Mouse (Mus musculus) lung, embryonic 14.5 days (tissue): Measurements from ENCODE around the gene Synpr. TPM values are rescaled to one million over a fixed set of nuclear protein-coding genes. Genes with fewer than 3 reads are reported as not detected.

ENCODE experiments used
- ATAC-seq: fragments of 200-750 bp; cut with Nextera tagmentation; 2 replicates; pipeline ENCODE4 v1.8.0; 2017; ENCODE audit warnings: mild to moderate bottlenecking, moderate TSS enrichment, moderate library complexity; ENCODE audit not compliant: insufficient read depth
- DNase-seq: peaks from one replicate; pipeline ENCODE4 v3.0.0-alpha.2; 2015
- H3K27ac ChIP-seq: fragments of 300-500 bp; sonication (generic); 2 replicates; pipeline ENCODE4 v1.5.1; 2014; ENCODE audit warnings: low read depth, mild to moderate bottlenecking, moderate library complexity
- H3K27me3 ChIP-seq: fragments of 300-500 bp; sonication (generic); 2 replicates; pipeline ENCODE4 v1.6.1; 2014; ENCODE audit warnings: low read length, control low read depth; ENCODE audit not compliant: insufficient read depth
- H3K36me3 ChIP-seq: fragments of 300-500 bp; sonication (generic); 2 replicates; pipeline ENCODE4 v1.6.1; 2014; ENCODE audit warnings: control low read depth; ENCODE audit not compliant: insufficient read depth
- H3K4me1 ChIP-seq: fragments of 300-500 bp; sonication (generic); 2 replicates; pipeline ENCODE4 v1.6.1; 2014; ENCODE audit warnings: antibody characterized with exemption, control low read depth; ENCODE audit not compliant: insufficient read depth
- H3K4me2 ChIP-seq: fragments of 300-500 bp; sonication (generic); 2 replicates; pipeline ENCODE4 v1.6.1; 2014; ENCODE audit warnings: mild to moderate bottlenecking
- H3K4me3 ChIP-seq: fragments of 300-500 bp; sonication (generic); 2 replicates; pipeline ENCODE4 v1.5.1; 2014; ENCODE audit warnings: low read depth, low read length
- H3K9ac ChIP-seq: fragments of 300-500 bp; sonication (generic); 2 replicates; pipeline ENCODE4 v1.6.1; 2014
- H3K9me3 ChIP-seq: fragments of 300-500 bp; sonication (generic); 2 replicates; pipeline ENCODE4 v1.6.1; 2016; ENCODE audit warnings: low read depth, low read length, control low read depth
- CTCF ChIP-seq: IDR thresholded peaks from 2 replicates; pipeline ENCODE4 v1.5.1; 2016; ENCODE audit warnings: antibody characterized with exemption, low read depth
- WGBS: fragments of 180-500 bp; shearing (Covaris S2); extraction: QIAGEN DNeasy Blood & Tissue Kit; methylation state at CpG from one replicate; pipeline ENCODE4 v1.1.7; 2014; 5-methylcytosine and 5-hydroxymethylcytosine counted together
- polyA plus RNA-seq: library from polyadenylated mRNA; unstranded; fragments of >200 nt; fragmentation: Nextera tagmentation; extraction: Ambion mirVana; gene quantifications from 2 replicates; pipeline ENCODE4 v1.2.1, GENCODE M21; 2014

The Synpr gene
- polyA plus RNA-seq, 1 experiment from 2014 or later: 2.8 TPM

DNA sequence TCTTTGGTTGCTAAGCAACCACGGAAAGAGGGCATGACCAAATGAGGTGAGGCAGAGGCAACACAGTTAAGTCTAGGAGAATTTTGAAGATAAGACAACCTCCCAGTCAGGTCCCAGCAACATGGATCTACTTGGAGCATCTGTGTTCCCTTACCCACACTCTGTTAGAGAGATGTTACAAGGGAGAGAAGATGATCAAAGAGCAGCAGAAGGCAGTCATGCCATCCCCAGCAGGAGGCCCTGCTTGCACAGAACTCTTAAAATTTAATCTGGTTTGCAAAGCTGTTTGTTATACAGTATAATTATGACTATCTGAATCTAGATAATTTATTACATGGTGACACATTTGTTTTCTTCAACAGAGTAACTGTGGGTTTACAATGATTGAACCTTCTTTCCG, 18.2 kb upstream of the Synpr start:
- no peak overlapping the region for H3K9ac ChIP-seq
- H3K27me3 ChIP-seq: no peaks in the 10 kb centered on the region
- 57% methylated on average over 2 of the region's 2 CpGs for WGBS
- no peaks in the 10 kb centered on the region for H3K4me1 ChIP-seq
- no peak for ATAC-seq
- TF ChIP-seq CTCF: no peak
- no peak for DNase-seq
- no peak overlapping the region for H3K4me2 ChIP-seq
- H3K9me3 ChIP-seq: no peaks in the 10 kb centered on the region
- no peak overlapping the region for H3K27ac ChIP-seq
- no peak overlapping the region for H3K4me3 ChIP-seq
- no peaks in the 10 kb centered on the region for H3K36me3 ChIP-seq

DNA sequence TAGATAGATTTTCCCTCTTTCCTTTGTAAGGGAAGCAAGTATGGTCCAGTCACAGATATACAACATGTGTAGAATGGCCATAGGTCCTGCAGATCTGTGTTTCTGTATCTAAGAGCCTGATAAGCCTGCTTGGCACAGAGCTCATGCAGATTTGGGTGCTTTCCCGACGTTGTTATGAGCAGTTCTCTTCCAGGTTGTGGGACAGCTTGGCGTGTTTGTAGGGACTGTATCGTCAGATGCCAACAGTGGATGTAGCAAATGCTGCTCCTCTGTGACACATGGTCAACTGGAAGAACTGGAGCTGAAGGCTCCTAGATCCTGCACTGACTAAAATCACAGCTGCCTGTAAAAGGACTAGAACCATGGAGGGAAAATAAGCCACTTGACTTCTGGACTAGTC, 17.4 kb upstream of the Synpr start:
- H3K4me1 ChIP-seq: no peaks in the 10 kb centered on the region
- no peak overlapping the region for H3K4me3 ChIP-seq
- no peaks in the 10 kb centered on the region for H3K36me3 ChIP-seq
- no peaks in the 10 kb centered on the region for H3K27me3 ChIP-seq
- H3K27ac ChIP-seq: no peak overlapping the region
- no peak overlapping the region for H3K4me2 ChIP-seq
- DNase-seq (no peak), ATAC-seq (no peak)
- 73% methylated on average over 4 of the region's 4 CpGs for WGBS
- H3K9me3 ChIP-seq: no peaks in the 10 kb centered on the region
- no peak for TF ChIP-seq CTCF
- no peak overlapping the region for H3K9ac ChIP-seq

- H3K9me3 ChIP-seq: no peaks in the 10 kb centered on the region
- no peaks in the 10 kb centered on the region for H3K27me3 ChIP-seq
- 68% methylated on average over 4 of the region's 4 CpGs for whole genome bisulfite sequencing
- H3K4me3 ChIP-seq: no peak overlapping the region
- H3K36me3 ChIP-seq: no peaks in the 10 kb centered on the region
- no peak overlapping the region for H3K9ac ChIP-seq
- H3K4me2 ChIP-seq: no peak overlapping the region
- no peak for TF ChIP-seq CTCF
- H3K4me1 ChIP-seq: no peaks in the 10 kb centered on the region
- DNase-seq (no peak), ATAC-seq (no peak)
- H3K27ac ChIP-seq: no peak overlapping the region
Observed at GRCm38 (mm10) chr14:13283211-13283610, 1.4 kb upstream of the Synpr start.

GRCm38 (mm10) chr14:13284845-13285198, 242 bp downstream of the Synpr start:
- Histone ChIP-seq H3K27me3 (no peaks in the 10 kb centered on the region), H3K9ac (0 out of 2 replicates have a peak overlapping the region, but pooled peaks have one; percentile 23), H3K4me3 (peak overlapping the region; percentile 33), H3K27ac (no peak overlapping the region), H3K4me1 (no peaks in the 10 kb centered on the region), H3K9me3 (no peaks in the 10 kb centered on the region), H3K4me2 (peak overlapping the region; percentile 71), H3K36me3 (no peaks in the 10 kb centered on the region)
- 13% methylated on average over 13 of the region's 13 CpGs for WGBS
- TF ChIP-seq CTCF: no peak
- ATAC-seq (no peak), DNase-seq (no peak)

DNA sequence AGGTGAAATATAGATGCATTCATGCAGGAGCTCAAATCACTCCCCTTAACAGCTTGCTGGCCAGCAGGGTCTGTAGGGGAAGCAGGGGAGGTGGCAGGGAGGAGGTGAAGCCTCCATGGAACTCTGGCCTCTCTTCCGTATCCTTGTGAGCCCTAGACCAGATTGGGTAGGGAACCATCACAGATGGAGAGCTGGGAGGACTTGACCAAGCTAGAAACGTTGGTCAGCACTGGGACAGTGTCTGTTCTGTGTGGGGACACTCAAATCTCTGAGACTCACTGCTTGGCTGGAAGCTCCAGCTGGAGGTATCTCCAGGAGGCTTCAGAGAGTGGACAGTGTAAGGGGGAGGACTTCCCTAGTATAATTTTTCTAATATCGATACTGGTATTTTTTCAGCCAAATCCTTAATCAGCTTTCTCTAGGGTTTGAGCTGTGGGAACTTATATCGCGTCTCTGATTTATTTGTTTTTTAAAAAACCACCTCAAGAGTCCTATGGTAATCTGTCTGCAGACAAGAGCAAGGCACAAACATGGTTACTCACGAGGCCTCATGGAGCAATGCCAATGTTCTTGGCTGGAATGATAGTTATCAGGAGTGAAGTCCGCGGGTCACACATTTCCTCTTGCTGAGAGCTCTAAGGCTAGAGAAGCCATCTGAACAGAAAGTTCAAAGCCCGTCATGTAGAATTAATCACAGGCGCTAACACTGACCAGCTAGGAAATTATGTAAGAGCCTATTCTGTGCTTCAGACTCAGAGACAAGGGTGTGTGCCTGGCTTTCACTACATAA, 956 bp downstream of the Synpr start:
- Histone ChIP-seq H3K27me3 (no peaks in the 10 kb centered on the region), H3K9ac (no peak overlapping the region), H3K4me3 (no peak overlapping the region; the same call in 1 of the 2 replicates), H3K4me2 (peak overlapping the region; percentile 71), H3K4me1 (no peaks in the 10 kb centered on the region), H3K9me3 (no peaks in the 10 kb centered on the region), H3K27ac (no peak overlapping the region), H3K36me3 (no peaks in the 10 kb centered on the region)
- TF ChIP-seq CTCF: no peak
- ATAC-seq: no peak
- DNase-seq: peak; percentile 38
- WGBS: 59% methylated on average over 10 of the region's 10 CpGs

DNA sequence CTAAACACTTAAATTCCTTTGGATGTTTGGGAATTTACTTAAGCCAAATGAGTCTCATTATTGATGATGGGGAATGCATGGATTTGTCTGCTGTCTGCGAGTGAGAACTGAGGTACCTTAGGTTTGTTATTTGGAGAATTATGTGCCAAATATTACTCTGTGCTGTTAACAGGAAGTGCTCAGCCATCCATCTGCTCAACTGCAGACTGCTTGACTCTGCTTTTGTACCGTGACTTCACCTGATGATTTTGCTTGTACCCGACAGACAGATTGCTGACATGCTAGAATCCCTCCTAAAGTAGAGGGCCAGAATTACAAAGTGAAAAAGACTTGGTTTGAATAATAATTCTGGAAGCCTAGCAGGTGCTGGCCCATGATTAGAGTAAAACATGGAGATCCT, 9.6 kb downstream of the Synpr start:
- no peak overlapping the region for H3K4me2 ChIP-seq
- no peaks in the 10 kb centered on the region for H3K4me1 ChIP-seq
- no peaks in the 10 kb centered on the region for H3K27me3 ChIP-seq
- DNase-seq: no peak
- no peak overlapping the region for H3K9ac ChIP-seq
- no peak overlapping the region for H3K27ac ChIP-seq
- 69% methylated on average over 3 of the region's 3 CpGs for WGBS
- H3K36me3 ChIP-seq: no peaks in the 10 kb centered on the region
- no peaks in the 10 kb centered on the region for H3K9me3 ChIP-seq
- TF ChIP-seq CTCF: no peak
- H3K4me3 ChIP-seq: no peak overlapping the region
- no peak for ATAC-seq

- Histone ChIP-seq H3K27ac (no peak overlapping the region), H3K9ac (no peak overlapping the region), H3K9me3 (no peaks in the 10 kb centered on the region), H3K27me3 (no peaks in the 10 kb centered on the region), H3K4me3 (no peak overlapping the region), H3K4me1 (no peaks in the 10 kb centered on the region), H3K4me2 (no peak overlapping the region), H3K36me3 (no peaks in the 10 kb centered on the region)
- TF ChIP-seq CTCF: no peak
- WGBS: 52% methylated on average over 1 of the region's 1 CpGs
- DNase-seq: no peak
- ATAC-seq: no peak
Observed at GRCm38 (mm10) chr14:13314323-13314722, 29.7 kb downstream of the Synpr start.
